Mouse (Mus musculus) heart, postnatal 10 days (tissue): ENCODE measurements around the gene Col13a1. TPM values are rescaled to one million over a fixed set of nuclear protein-coding genes. Genes with fewer than 3 reads are reported as not detected.

Experiments
- total RNA-seq, 2 experiments: library from RNA; stranded (reverse); gene quantifications; 2 replicates each; pipeline ENCODE4 v1.2.3; 2021

Gene Col13a1
- total RNA-seq, 2 experiments from 2014 or later = 1.8 to 1.9 TPM

Other genes starting within 250 kb of the Col13a1 start
- 10 to 100 TPM; 10.7 to 12.7 TPM for gene H2afy2, start 195.0 kb downstream of the Col13a1 start, total RNA-seq
- not detected for gene Neurog3, start 154.0 kb upstream of the Col13a1 start, total RNA-seq
- under 1 TPM in 1 of 2 experiments, not detected in 1; 0.52 TPM for gene Fam241b, start 164.8 kb upstream of the Col13a1 start, total RNA-seq